Mouse (Mus musculus): Measurements from ENCODE around the gene Apom. TPM values are rescaled to one million over a fixed set of nuclear protein-coding genes. Genes with fewer than 3 reads are reported as not detected.

Gene Apom
- total RNA-seq, 2 experiments from 2014 or later: 0.52 TPM; not detected in 1

GRCm38 (mm10) chr17:35103221-35103690 lies 28.6 kb downstream of the Apom start:
- intact Hi-C loops (cut with DNase I): no loop called here
- DNase-seq: no peak

GRCm38 (mm10) chr17:35102299-35102698 lies 29.6 kb downstream of the Apom start:
- no peak for DNase-seq
- intact Hi-C loops (cut with DNase I): no loop called here

- no peak for DNase-seq
- intact Hi-C loops (cut with DNase I): no loop called here
Measured at GRCm38 (mm10) chr17:35101161-35101560, 30.7 kb downstream of the Apom start.

GRCm38 (mm10) chr17:35100196-35100765 lies 31.6 kb downstream of the Apom start:
- DNase-seq: no peak
- intact Hi-C loops (cut with DNase I): no loop called here

- peak; percentile 61 for DNase-seq
- intact Hi-C loops (cut with DNase I): no loop called here
Measured at GRCm38 (mm10) chr17:35097164-35097655, 34.6 kb downstream of the Apom start.

GRCm38 (mm10) chr17:35096597-35096996 lies 35.3 kb downstream of the Apom start:
- no peak for DNase-seq
- intact Hi-C loops (cut with DNase I): no loop called here

- no peak for DNase-seq
- intact Hi-C loops (cut with DNase I): no loop called here
Measured at GRCm38 (mm10) chr17:35094475-35095365, 37.1 kb downstream of the Apom start.

GRCm38 (mm10) chr17:35092403-35093198 lies 39.2 kb downstream of the Apom start:
- intact Hi-C loops (cut with DNase I): no loop called here

GRCm38 (mm10) chr17:35090166-35090932 lies 41.5 kb downstream of the Apom start:
- DNase-seq: peak; percentile 78
- intact Hi-C loops (cut with DNase I): no loop called here

More at GRCm38 (mm10) chr17:35092403-35093198, 39.2 kb downstream of the Apom start:
- DNase-seq: no peak

GRCm38 (mm10) chr17:35088825-35089644 lies 42.8 kb downstream of the Apom start, which contains the start of gene Abhd16a:
Gene Abhd16a, plus strand, starts transcription at chr17:35089263.
- peak; percentile 96 for DNase-seq
- intact Hi-C loops (cut with DNase I): no loop called here

GRCm38 (mm10) chr17:35088151-35088550 lies 43.7 kb downstream of the Apom start:
- DNase-seq: no peak
- intact Hi-C loops (cut with DNase I): no loop called here

GRCm38 (mm10) chr17:35085208-35085865 lies 46.5 kb downstream of the Apom start, which contains the start of gene Ly6g6f:
Gene Ly6g6f, minus strand, starts transcription at chr17:35085610.
- no peak for DNase-seq
- intact Hi-C loops (cut with DNase I): no loop called here

- DNase-seq: no peak
- intact Hi-C loops (cut with DNase I): no loop called here
Measured at GRCm38 (mm10) chr17:35083929-35084497, 47.8 kb downstream of the Apom start.

- intact Hi-C loops (cut with DNase I): no loop called here
- DNase-seq: no peak
Measured at GRCm38 (mm10) chr17:35082841-35083576, 48.8 kb downstream of the Apom start.

- intact Hi-C loops (cut with DNase I): no loop called here
Measured at GRCm38 (mm10) chr17:35080710-35081109, 51.1 kb downstream of the Apom start.

GRCm38 (mm10) chr17:35080248-35080647 lies 51.6 kb downstream of the Apom start:
- intact Hi-C loops (cut with DNase I): no loop called here
- no peak for DNase-seq

More at GRCm38 (mm10) chr17:35080710-35081109, 51.1 kb downstream of the Apom start:
- DNase-seq: no peak

- DNase-seq: no peak
- intact Hi-C loops (cut with DNase I): no loop called here
Measured at GRCm38 (mm10) chr17:35079778-35080177, 52.1 kb downstream of the Apom start.
